Mouse (Mus musculus): ENCODE data around the gene Dnah2. TPM values are rescaled to one million over a fixed set of nuclear protein-coding genes. Genes with fewer than 3 reads are reported as not detected.
A peak's percentile ranks its signal among the peaks of the same experiment; 100 is the strongest.

Gene Dnah2
- polyA plus RNA-seq, 1 experiment from 2014 or later, result 2.6 TPM

GRCm38 (mm10) chr11:69419813-69420553 is 128.9 kb downstream of the Dnah2 start:
- H3K27me3 ChIP-seq (ENCODE audit: control insufficient read depth, insufficient read depth, low read length), result peaks cover 17% of the 10 kb centered on the region
- DNase-seq (ENCODE audit: low spot score) (peak; percentile 74), ATAC-seq (replicated peaks; ENCODE audit: low FRiP score) (no peak)
- WGBS, result 1% methylated on average over 31 of the region's 31 CpGs
- H3K36me3 ChIP-seq (ENCODE audit: control insufficient read depth, insufficient read depth, low read length), result no peaks in the 10 kb centered on the region
- peak overlapping the region; percentile 81 for H3K4me3 ChIP-seq (ENCODE audit: low read depth, low read length)
- H3K4me2 ChIP-seq (ENCODE audit: low read depth, low read length, severe bottlenecking), result peak overlapping the region; percentile 99
- peaks cover 21% of the 10 kb centered on the region for H3K4me1 ChIP-seq (replicated peaks; ENCODE audit: control insufficient read depth, insufficient read depth, low read length)
- H3K9me3 ChIP-seq (ENCODE audit: control insufficient read depth, low read length), result no peaks in the 10 kb centered on the region
- peak overlapping the region; percentile 100; the same call in 1 of the 2 replicates for H3K27ac ChIP-seq (ENCODE audit: low read depth, low read length)
- peak overlapping the region; percentile 35; the same call in 1 of the 2 replicates for H3K9ac ChIP-seq (ENCODE audit: low read length)

DNA sequence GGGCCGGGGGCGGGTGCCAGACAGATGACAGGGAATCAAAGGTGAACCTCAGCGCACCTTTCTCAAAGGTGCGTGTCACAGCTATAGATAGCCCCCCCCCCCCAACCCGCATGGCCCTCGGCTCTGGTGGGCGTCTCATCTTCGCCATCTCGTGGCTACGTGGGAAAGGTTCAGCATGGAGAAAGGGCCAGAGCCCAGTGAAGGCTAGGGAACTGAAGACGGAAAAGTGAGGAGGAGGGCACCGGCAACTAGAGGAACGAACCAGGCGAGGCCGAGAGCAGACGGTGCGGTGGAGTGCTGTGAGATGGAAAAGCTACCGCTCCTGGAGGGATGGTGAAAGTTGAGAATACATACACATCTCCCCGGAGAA is 129.5 kb downstream of the Dnah2 start:
- Histone ChIP-seq H3K4me1 (replicated peaks; ENCODE audit: control insufficient read depth, insufficient read depth, low read length) (peaks cover 23% of the 10 kb centered on the region), H3K9me3 (ENCODE audit: control insufficient read depth, low read length) (no peaks in the 10 kb centered on the region), H3K4me2 (ENCODE audit: low read depth, low read length, severe bottlenecking) (peak overlapping the region; percentile 99), H3K27me3 (ENCODE audit: control insufficient read depth, insufficient read depth, low read length) (peaks cover 17% of the 10 kb centered on the region), H3K36me3 (ENCODE audit: control insufficient read depth, insufficient read depth, low read length) (no peaks in the 10 kb centered on the region), H3K9ac (ENCODE audit: low read length) (peak overlapping the region; percentile 35; the same call in 1 of the 2 replicates), H3K4me3 (ENCODE audit: low read depth, low read length) (peak overlapping the region; percentile 81), H3K27ac (ENCODE audit: low read depth, low read length) (peak overlapping the region; percentile 100)
- ATAC-seq (replicated peaks; ENCODE audit: low FRiP score), result no peak
- DNase-seq (ENCODE audit: low spot score), result peak; percentile 75
- under 1% methylated on average over 19 of the region's 19 CpGs for WGBS

DNA sequence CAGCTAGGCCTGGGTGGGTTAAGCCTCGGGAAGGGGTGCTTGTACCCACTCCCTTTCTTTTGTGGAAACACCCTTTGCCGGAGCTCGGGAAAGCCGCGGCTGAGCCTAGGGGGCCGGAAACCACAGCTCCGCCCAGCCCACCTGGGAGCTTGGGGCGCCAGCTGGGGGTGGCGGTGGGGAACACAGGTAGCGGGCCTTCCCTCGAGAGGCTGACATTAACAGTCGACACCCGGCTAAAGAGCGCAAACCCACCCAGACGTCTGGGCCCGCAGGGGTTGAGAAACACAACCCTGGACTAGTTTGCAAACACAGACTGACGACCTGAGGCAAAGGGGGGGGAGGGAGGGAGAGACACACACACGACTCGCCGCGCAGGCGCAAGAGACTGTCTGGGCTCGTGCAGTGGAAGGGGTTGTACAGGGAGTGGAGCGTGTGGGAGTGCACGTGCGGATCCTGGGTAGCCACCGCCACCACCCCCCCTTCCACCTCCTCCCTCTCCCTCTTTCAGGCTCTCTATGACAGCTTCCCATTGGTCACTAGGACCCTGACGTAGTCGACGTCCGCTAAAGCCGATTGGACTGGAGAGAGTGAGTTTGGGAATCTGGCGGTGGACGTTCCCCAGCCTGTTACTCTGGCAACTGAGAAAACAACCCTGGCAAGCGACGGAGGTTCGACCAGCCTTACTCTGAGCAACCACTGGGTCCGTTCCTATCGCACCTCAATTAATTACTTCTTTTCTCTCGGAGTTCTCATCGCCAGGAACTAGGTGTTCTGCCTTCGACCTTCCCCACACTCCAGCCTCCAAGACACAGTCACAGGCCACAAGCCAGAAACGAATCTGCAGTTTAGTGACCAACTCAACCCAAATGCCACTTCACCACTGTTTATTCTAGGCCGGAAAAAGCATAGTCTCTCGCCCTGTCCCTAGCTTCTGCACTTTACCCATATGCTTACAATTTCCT is 130.1 kb downstream of the Dnah2 start:
- ATAC-seq (replicated peaks; ENCODE audit: low FRiP score), result peak; percentile 88
- under 1% methylated on average over 45 of the region's 45 CpGs for WGBS

DNA sequence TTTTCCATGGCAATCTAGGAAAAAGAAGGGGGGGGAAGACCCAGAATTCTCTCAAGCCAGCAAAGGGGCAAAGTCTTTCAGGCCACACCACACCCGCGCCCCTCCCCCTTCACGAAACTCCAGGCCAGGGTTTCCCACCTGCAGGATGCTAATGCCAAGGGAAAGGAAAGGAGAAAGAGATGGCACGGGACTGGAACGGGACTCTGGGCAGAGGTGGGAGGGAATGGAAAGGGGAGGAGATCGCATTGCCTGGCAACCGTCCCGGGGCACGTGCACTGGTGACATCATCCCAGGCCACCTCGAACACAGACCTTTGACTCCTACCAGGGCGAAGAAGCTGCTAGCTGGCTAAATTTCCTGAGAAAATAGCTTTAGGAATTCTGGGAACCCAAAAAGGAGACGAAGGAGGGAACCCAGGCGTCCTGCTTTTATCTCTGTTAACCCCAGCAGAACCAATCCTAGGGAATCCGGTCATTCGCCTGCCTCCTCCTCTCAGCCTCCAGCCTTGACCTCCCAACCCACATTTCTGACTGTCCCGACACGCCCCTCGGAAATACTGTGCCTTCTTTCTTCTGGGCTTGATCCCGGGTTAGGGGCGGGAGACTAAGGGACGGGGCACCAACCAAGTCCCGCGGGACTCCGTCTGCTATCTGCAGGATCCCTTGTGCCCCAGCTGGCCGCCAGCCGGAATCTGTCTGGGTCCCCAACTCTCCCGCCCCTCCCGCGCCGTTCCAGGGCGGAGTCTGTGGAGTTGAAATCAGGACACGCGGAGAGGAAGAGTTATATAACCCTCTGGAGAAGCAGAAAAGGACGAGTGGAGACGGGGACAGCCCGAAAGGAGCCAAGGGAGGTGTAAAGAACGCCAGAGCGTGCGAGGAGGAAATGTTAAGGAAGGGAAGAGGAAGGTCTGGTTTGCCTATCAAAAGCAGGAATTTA is 131.2 kb downstream of the Dnah2 start:
- H3K36me3 ChIP-seq (ENCODE audit: control insufficient read depth, insufficient read depth, low read length), result no peaks in the 10 kb centered on the region; the same call in 1 of the 2 replicates
- peaks cover 17% of the 10 kb centered on the region for H3K27me3 ChIP-seq (ENCODE audit: control insufficient read depth, insufficient read depth, low read length)
- under 1% methylated on average over 39 of the region's 39 CpGs for WGBS
- H3K4me2 ChIP-seq (ENCODE audit: low read depth, low read length, severe bottlenecking), result peak overlapping the region; percentile 99
- peak; percentile 57 for ATAC-seq (replicated peaks; ENCODE audit: low FRiP score)
- H3K9ac ChIP-seq (ENCODE audit: low read length), result peak overlapping the region; percentile 65
- peaks cover 39% of the 10 kb centered on the region for H3K4me1 ChIP-seq (replicated peaks; ENCODE audit: control insufficient read depth, insufficient read depth, low read length)
- H3K4me3 ChIP-seq (ENCODE audit: low read depth, low read length), result peak overlapping the region; percentile 81
- H3K9me3 ChIP-seq (ENCODE audit: control insufficient read depth, low read length), result no peaks in the 10 kb centered on the region
- peak overlapping the region; percentile 100 for H3K27ac ChIP-seq (ENCODE audit: low read depth, low read length)
- DNase-seq (ENCODE audit: low spot score), result peak; percentile 94

More for the DNA sequence above, 130.1 kb downstream of the Dnah2 start:
- Histone ChIP-seq H3K27ac (ENCODE audit: low read depth, low read length) (peak overlapping the region; percentile 100), H3K36me3 (ENCODE audit: control insufficient read depth, insufficient read depth, low read length) (no peaks in the 10 kb centered on the region), H3K9ac (ENCODE audit: low read length) (peak overlapping the region; percentile 65), H3K4me2 (ENCODE audit: low read depth, low read length, severe bottlenecking) (peak overlapping the region; percentile 99), H3K4me1 (replicated peaks; ENCODE audit: control insufficient read depth, insufficient read depth, low read length) (peaks cover 29% of the 10 kb centered on the region), H3K27me3 (ENCODE audit: control insufficient read depth, insufficient read depth, low read length) (peaks cover 17% of the 10 kb centered on the region), H3K9me3 (ENCODE audit: control insufficient read depth, low read length) (no peaks in the 10 kb centered on the region), H3K4me3 (ENCODE audit: low read depth, low read length) (peak overlapping the region; percentile 81)
- DNase-seq (ENCODE audit: low spot score), result peak; percentile 99

DNA sequence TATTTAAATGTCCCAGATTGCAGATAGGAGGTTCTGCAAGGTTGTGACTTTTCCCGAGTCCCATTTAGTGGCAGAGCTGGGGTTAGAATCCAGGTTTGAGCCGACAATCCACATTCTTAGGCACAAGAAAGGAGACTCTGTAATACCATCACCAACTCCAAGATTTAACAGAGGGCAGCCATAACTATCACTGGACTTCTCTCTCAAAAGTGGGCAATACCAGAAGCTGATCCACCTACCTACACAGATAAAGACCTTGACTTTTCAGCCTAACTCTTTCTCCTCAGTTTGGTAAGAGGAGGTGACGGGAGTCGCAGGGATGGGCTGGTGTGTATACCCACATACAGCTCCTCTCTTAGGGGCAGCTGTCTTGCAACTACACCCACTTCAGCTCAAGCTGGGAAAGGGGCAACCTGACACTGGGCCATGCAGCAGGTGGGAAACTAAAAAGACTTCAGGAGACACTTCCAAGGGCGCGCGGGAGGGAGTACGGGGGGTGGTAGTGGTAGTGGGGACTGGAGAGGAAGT is 131.9 kb downstream of the Dnah2 start:
- Histone ChIP-seq H3K27me3 (ENCODE audit: control insufficient read depth, insufficient read depth, low read length) (peaks cover 11% of the 10 kb centered on the region; the same call in 1 of the 2 replicates), H3K9me3 (ENCODE audit: control insufficient read depth, low read length) (no peaks in the 10 kb centered on the region), H3K4me1 (replicated peaks; ENCODE audit: control insufficient read depth, insufficient read depth, low read length) (peaks cover 46% of the 10 kb centered on the region), H3K36me3 (ENCODE audit: control insufficient read depth, insufficient read depth, low read length) (peaks cover 3% of the 10 kb centered on the region; the same call in 1 of the 2 replicates), H3K4me2 (ENCODE audit: low read depth, low read length, severe bottlenecking) (peak overlapping the region; percentile 99), H3K27ac (ENCODE audit: low read depth, low read length) (peak overlapping the region; percentile 100), H3K4me3 (ENCODE audit: low read depth, low read length) (peak overlapping the region; percentile 81), H3K9ac (ENCODE audit: low read length) (peak overlapping the region; percentile 65)
- DNase-seq (ENCODE audit: low spot score) (no peak), ATAC-seq (replicated peaks; ENCODE audit: low FRiP score) (no peak)
- 2% methylated on average over 8 of the region's 8 CpGs for WGBS

DNA sequence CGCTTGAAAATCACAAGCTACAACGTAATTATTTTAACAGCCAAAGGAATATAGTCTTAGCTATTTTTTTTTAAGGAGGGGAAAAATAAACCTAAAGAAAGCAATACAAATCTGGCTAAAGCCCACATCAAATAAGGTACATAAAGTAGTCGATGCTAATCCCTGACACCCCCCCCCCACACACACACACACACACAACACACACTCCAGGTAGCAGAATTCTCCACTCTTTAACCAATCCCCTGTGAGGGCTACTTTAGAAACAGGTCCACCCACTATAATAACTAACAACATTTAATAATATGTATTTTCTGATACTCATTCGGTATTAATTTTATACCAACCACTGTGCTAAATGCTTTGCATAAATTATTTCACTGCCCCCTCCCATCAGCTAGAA is 132.4 kb downstream of the Dnah2 start:
- Histone ChIP-seq H3K9me3 (ENCODE audit: control insufficient read depth, low read length) (no peaks in the 10 kb centered on the region), H3K4me3 (ENCODE audit: low read depth, low read length) (peak overlapping the region; percentile 81), H3K27me3 (ENCODE audit: control insufficient read depth, insufficient read depth, low read length) (peaks cover 9% of the 10 kb centered on the region; the same call in 1 of the 2 replicates), H3K27ac (ENCODE audit: low read depth, low read length) (peak overlapping the region; percentile 100), H3K9ac (ENCODE audit: low read length) (peak overlapping the region; percentile 65), H3K4me2 (ENCODE audit: low read depth, low read length, severe bottlenecking) (peak overlapping the region; percentile 99), H3K4me1 (replicated peaks; ENCODE audit: control insufficient read depth, insufficient read depth, low read length) (peaks cover 49% of the 10 kb centered on the region), H3K36me3 (ENCODE audit: control insufficient read depth, insufficient read depth, low read length) (peaks cover 3% of the 10 kb centered on the region; the same call in 1 of the 2 replicates)
- ATAC-seq (replicated peaks; ENCODE audit: low FRiP score) (no peak), DNase-seq (ENCODE audit: low spot score) (no peak)
- 1% methylated on average over 4 of the region's 4 CpGs for WGBS

- ATAC-seq (replicated peaks; ENCODE audit: low FRiP score), result no peak
- under 1% methylated on average over 19 of the region's 25 CpGs for WGBS
These were observed 133.1 kb downstream of the Dnah2 start for GRCm38 (mm10) chr11:69415668-69416451.

More at GRCm38 (mm10) chr11:69415668-69416451, 133.1 kb downstream of the Dnah2 start:
- Histone ChIP-seq H3K9me3 (ENCODE audit: control insufficient read depth, low read length) (no peaks in the 10 kb centered on the region), H3K4me3 (ENCODE audit: low read depth, low read length) (peak overlapping the region; percentile 81), H3K36me3 (ENCODE audit: control insufficient read depth, insufficient read depth, low read length) (peaks cover 3% of the 10 kb centered on the region; the same call in 1 of the 2 replicates), H3K27ac (ENCODE audit: low read depth, low read length) (peak overlapping the region; percentile 100), H3K27me3 (ENCODE audit: control insufficient read depth, insufficient read depth, low read length) (peaks cover 4% of the 10 kb centered on the region; the same call in 1 of the 2 replicates), H3K4me1 (replicated peaks; ENCODE audit: control insufficient read depth, insufficient read depth, low read length) (peaks cover 45% of the 10 kb centered on the region), H3K4me2 (ENCODE audit: low read depth, low read length, severe bottlenecking) (peak overlapping the region; percentile 99), H3K9ac (ENCODE audit: low read length) (peak overlapping the region; percentile 98)
- DNase-seq (ENCODE audit: low spot score), result peak; percentile 91

Data from forebrain, embryonic 11.5 days (tissue).